Mouse (Mus musculus): ENCODE measurements at regions not wholly inside any gene's neighbourhood (a gene's known extent, or its start where the extent isn't known, plus 50 kb on each side); places are given as distances from the start of the nearest gene placed in this dataset.

GRCm38 (mm10) chr4:95402273-95402672, 155.0 kb upstream of the Fggy start:
- no peak for TF ChIP-seq CTCF (conservative IDR thresholded peaks at IDR 0.05; ENCODE audit: low read length)
- TF ChIP-seq POU5F1 (IDR thresholded peaks at IDR 0.05; ENCODE audit: borderline replicate concordance, low read length): no peak

Data from E14TG2a.4 (cell line).